Comparison of ENCODE assay signal across 29 mouse cellular contexts in the genomic region with DNA sequence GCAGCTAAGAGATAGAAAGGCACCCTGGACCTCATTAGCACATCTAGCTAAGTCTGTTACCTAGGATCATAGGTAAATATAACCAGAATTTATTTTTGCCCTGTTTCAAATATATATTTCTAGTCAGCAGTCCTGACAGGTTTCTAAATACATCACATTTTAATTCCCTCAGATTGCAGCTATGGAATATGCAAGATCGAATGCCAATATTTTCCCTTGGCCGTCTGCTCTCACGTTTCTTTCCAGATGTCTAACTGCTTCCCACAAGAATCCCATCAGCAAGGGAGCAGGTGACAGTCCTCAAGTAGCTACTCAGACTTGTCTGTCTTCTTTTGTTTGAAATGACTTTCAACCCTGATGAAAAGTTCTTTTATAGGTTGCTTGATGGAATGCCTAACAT.
"Had no signal": no experiment of that assay in that cellular context is flagged by ENCODE, and none has a peak within 500 bp of the region (broad histone marks: within the 10 kb centered on the region; RNA-seq: fewer than 3 reads in every experiment).

No protein-coding gene starts in this region.

- ATAC-seq: hindbrain, postnatal 0 days; intestine, embryonic 16.5 days; liver, postnatal 0 days had no signal

- H3K27ac ChIP-seq: heart, adult 2 months; heart, embryonic 13.5 days; heart, embryonic 15.5 days; hindbrain, embryonic 13.5 days; hindbrain, embryonic 15.5 days; hindbrain, postnatal 0 days; kidney, embryonic 15.5 days; kidney, postnatal 0 days; limb, embryonic 10.5 days; limb, embryonic 12.5 days; liver, embryonic 13.5 days; liver, embryonic 15.5 days had no signal

- H3K27me3 ChIP-seq: heart, embryonic 13.5 days; heart, embryonic 15.5 days; hindbrain, embryonic 13.5 days; hindbrain, embryonic 15.5 days; kidney, embryonic 15.5 days; limb, embryonic 12.5 days; liver, embryonic 13.5 days; liver, embryonic 15.5 days had no signal

- H3K36me3 ChIP-seq: heart, embryonic 13.5 days; heart, embryonic 15.5 days; hindbrain, embryonic 13.5 days; hindbrain, embryonic 15.5 days; kidney, embryonic 15.5 days; limb, embryonic 10.5 days; limb, embryonic 12.5 days; liver, embryonic 13.5 days; liver, embryonic 15.5 days had no signal

- H3K4me2 ChIP-seq: heart, embryonic 11.5 days; heart, embryonic 13.5 days; heart, embryonic 15.5 days; hindbrain, embryonic 13.5 days; hindbrain, embryonic 15.5 days; kidney, embryonic 15.5 days; limb, embryonic 12.5 days; liver, embryonic 11.5 days; liver, embryonic 13.5 days; liver, embryonic 15.5 days had no signal

- DNase-seq: gastrocnemius, postnatal 14 days; gastrocnemius, postnatal 36 days; heart, adult 11 months; heart, adult 2 months; heart, postnatal 14 days; heart, postnatal 36 days; kidney, adult 11 months; kidney, adult 2 months; kidney, adult 9 months; kidney, postnatal 14 days; kidney, postnatal 36 days; layer of hippocampus, adult 9-11 months; layer of hippocampus, postnatal 36 days; liver; liver, embryonic 13.5 days; liver, postnatal 0 days had no signal

- H3K4me1 ChIP-seq: heart, embryonic 13.5 days; heart, embryonic 15.5 days; hindbrain, embryonic 13.5 days; hindbrain, embryonic 15.5 days; kidney, embryonic 15.5 days; limb, embryonic 10.5 days; limb, embryonic 12.5 days; liver, embryonic 13.5 days; liver, embryonic 15.5 days had no signal

- H3K9me3 ChIP-seq: heart, embryonic 13.5 days; heart, embryonic 15.5 days; hindbrain, embryonic 13.5 days; hindbrain, embryonic 15.5 days; kidney, embryonic 15.5 days; limb, embryonic 10.5 days; limb, embryonic 12.5 days; liver, embryonic 13.5 days; liver, embryonic 15.5 days had no signal

- H3K4me3 ChIP-seq: heart, adult 2 months; heart, embryonic 13.5 days; heart, embryonic 15.5 days; hindbrain, embryonic 13.5 days; hindbrain, embryonic 15.5 days; kidney, embryonic 15.5 days; limb, embryonic 10.5 days; limb, embryonic 12.5 days; liver, embryonic 13.5 days; liver, embryonic 15.5 days had no signal

- H3K9ac ChIP-seq: heart, embryonic 13.5 days; heart, embryonic 15.5 days; hindbrain, embryonic 13.5 days; hindbrain, embryonic 15.5 days; kidney, embryonic 15.5 days; limb, embryonic 12.5 days; liver, embryonic 13.5 days; liver, embryonic 15.5 days; liver, postnatal 0 days had no signal
